In the genomic region with DNA sequence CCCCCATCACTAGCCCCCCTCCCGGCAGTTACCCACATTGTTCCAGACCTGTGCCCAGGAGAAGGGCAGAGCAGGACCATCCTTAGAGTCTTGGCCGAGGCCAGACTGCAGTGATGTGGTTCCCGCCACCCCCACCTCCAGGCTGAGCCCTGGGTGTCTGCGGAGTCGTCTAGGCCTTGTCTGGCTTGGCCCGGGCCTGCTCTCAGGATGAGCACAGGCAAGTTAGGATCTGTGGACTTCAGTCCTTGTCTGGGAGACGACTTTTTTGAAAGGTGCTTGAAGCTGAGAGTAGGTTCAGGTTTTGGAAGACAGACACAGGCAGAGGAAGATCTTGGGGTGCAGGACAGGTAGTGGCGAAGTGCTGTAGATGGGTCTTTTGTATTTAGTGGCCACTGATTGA, we compare ENCODE assay signal across 14 mouse cellular contexts. TPM values are rescaled to one million over a fixed set of nuclear protein-coding genes. Genes with fewer than 3 reads are reported as not detected.
DNase-seq lines count a peak whose midpoint lies in the region; ATAC-seq and TF ChIP-seq lines count a peak whose summit lies in the region.
"Had no signal": no experiment of that assay in that cellular context is flagged by ENCODE, and none has a peak within 500 bp of the region (broad histone marks: within the 10 kb centered on the region; RNA-seq: fewer than 3 reads in every experiment).

No protein-coding gene starts in this region.

- no peak for DNase-seq in heart, adult 9 months (ENCODE audit: low spot score in 2 of 2)
- DNase-seq in left cerebral cortex, adult 11 months (ENCODE audit: low spot score), result no peak
- no peak for DNase-seq in left cerebral cortex, adult 18-20 months (ENCODE audit: low spot score in 2 of 2)
- DNase-seq: cerebellum, adult 9-10 months; kidney, adult 8-10 months; right cerebral cortex, postnatal 25 days; thymus, adult 2 months had no signal

- peaks cover 88% of the 10 kb centered on the region for H3K4me1 ChIP-seq in heart, embryonic 13.5 days
- peaks cover 90% of the 10 kb centered on the region for H3K4me1 ChIP-seq in E14TG2a.4 (replicated peaks; ENCODE audit: low read depth, low read length)
- H3K4me1 ChIP-seq in embryonic facial prominence, embryonic 15.5 days, result peaks cover 79% of the 10 kb centered on the region
- H3K4me1 ChIP-seq in limb, embryonic 15.5 days, result peaks cover 82% of the 10 kb centered on the region

- TF ChIP-seq CTCF in E14TG2a.4 (conservative IDR thresholded peaks at IDR 0.05; ENCODE audit: low read length), result no peak

- no peaks in the 10 kb centered on the region for H3K9me3 ChIP-seq in heart, embryonic 13.5 days
- H3K9me3 ChIP-seq in E14TG2a.4 (ENCODE audit: low read length), result no peaks in the 10 kb centered on the region
- H3K9me3 ChIP-seq in embryonic facial prominence, embryonic 15.5 days (replicated peaks), result no peaks in the 10 kb centered on the region
- H3K9me3 ChIP-seq in limb, embryonic 15.5 days, result no peaks in the 10 kb centered on the region

- H3K4me2 ChIP-seq in heart, embryonic 13.5 days, result peak overlapping the region; percentile 91
- peak overlapping the region; percentile 65 for H3K4me2 ChIP-seq in embryonic facial prominence, embryonic 15.5 days (replicated peaks)
- peak overlapping the region; percentile 74 for H3K4me2 ChIP-seq in limb, embryonic 15.5 days

- H3K36me3 ChIP-seq in heart, embryonic 13.5 days, result peaks cover 16% of the 10 kb centered on the region
- H3K36me3 ChIP-seq in E14TG2a.4 (ENCODE audit: insufficient read depth, low read length), result peaks cover 28% of the 10 kb centered on the region
- no peaks in the 10 kb centered on the region for H3K36me3 ChIP-seq in embryonic facial prominence, embryonic 15.5 days
- H3K36me3 ChIP-seq in limb, embryonic 15.5 days, result no peaks in the 10 kb centered on the region

- no peaks in the 10 kb centered on the region for H3K27me3 ChIP-seq in heart, embryonic 13.5 days (replicated peaks)
- peaks cover 3% of the 10 kb centered on the region for H3K27me3 ChIP-seq in E14TG2a.4 (ENCODE audit: insufficient read depth, low read length)
- no peaks in the 10 kb centered on the region for H3K27me3 ChIP-seq in embryonic facial prominence, embryonic 15.5 days
- H3K27me3 ChIP-seq in limb, embryonic 15.5 days, result no peaks in the 10 kb centered on the region

- 38% methylated on average over 8 of the region's 8 CpGs for WGBS in heart, embryonic 13.5 days
- 58% methylated on average over 8 of the region's 8 CpGs for WGBS in embryonic facial prominence, embryonic 15.5 days
- WGBS in limb, embryonic 15.5 days, result 58% methylated on average over 8 of the region's 8 CpGs

- peak overlapping the region; percentile 99 for H3K9ac ChIP-seq in heart, embryonic 13.5 days
- no peak overlapping the region for H3K9ac ChIP-seq in embryonic facial prominence, embryonic 15.5 days
- no peak overlapping the region for H3K9ac ChIP-seq in limb, embryonic 15.5 days

- H3K4me3 ChIP-seq in heart, embryonic 13.5 days, result peak overlapping the region; percentile 95
- peak overlapping the region; percentile 95 for H3K4me3 ChIP-seq in E14TG2a.4 (replicated peaks; ENCODE audit: low read length)
- peak overlapping the region; percentile 87 for H3K4me3 ChIP-seq in embryonic facial prominence, embryonic 15.5 days (replicated peaks)
- H3K4me3 ChIP-seq in limb, embryonic 15.5 days, result peak overlapping the region; percentile 90

- H3K27ac ChIP-seq in heart, embryonic 13.5 days (replicated peaks), result peak overlapping the region; percentile 100
- H3K27ac ChIP-seq in embryonic facial prominence, embryonic 15.5 days (replicated peaks), result peak overlapping the region; percentile 90
- peak overlapping the region; percentile 90 for H3K27ac ChIP-seq in limb, embryonic 15.5 days

- no peak for ATAC-seq in heart, embryonic 13.5 days (ENCODE audit: extremely low read depth, insufficient number of reproducible peaks, low FRiP score, low TSS enrichment)
- ATAC-seq in embryonic facial prominence, embryonic 15.5 days (ENCODE audit: insufficient number of reproducible peaks, low FRiP score, low TSS enrichment, low read depth), result no peak
- ATAC-seq in limb, embryonic 15.5 days (ENCODE audit: insufficient number of reproducible peaks, low FRiP score, low TSS enrichment, low read depth), result no peak
- ATAC-seq in inflammation-experienced regulatory T-cells, adult 6 months, result no peak
- ATAC-seq: forebrain, embryonic 14.5 days had no signal

RNA-seq across cellular contexts. Expression of gene Hspg2, which starts 2.8 kb away (rescaled TPM):
- 48.9 and 50.0 TPM in 2 replicates for polyA plus RNA-seq in heart, embryonic 13.5 days (2015; fragmentation: Nextera tagmentation; extraction: Ambion mirVana)
- polyA plus RNA-seq in embryonic facial prominence, embryonic 15.5 days (2015; fragmentation: Nextera tagmentation; extraction: Ambion mirVana), result 48.5 and 49.1 TPM in 2 replicates
- 40.6 and 44.5 TPM in 2 replicates for polyA plus RNA-seq in limb, embryonic 15.5 days (2015; fragmentation: Nextera tagmentation; extraction: Ambion mirVana)
- total RNA-seq in left cerebral cortex, adult 18-20 months (2021), result 1 to 10 TPM; 4.3 to 5.0 TPM
- polyA plus RNA-seq in inflammation-experienced regulatory T-cells, adult 6 months (2017; shearing (Covaris generic)), result not detected

RNA-seq across cellular contexts. Expression of gene 1700013G24Rik, which starts 18.2 kb away (rescaled TPM):
- polyA plus RNA-seq in heart, embryonic 13.5 days (2015; fragmentation: Nextera tagmentation; extraction: Ambion mirVana), result not detected in 2 replicates
- not detected in 2 replicates for polyA plus RNA-seq in embryonic facial prominence, embryonic 15.5 days (2015; fragmentation: Nextera tagmentation; extraction: Ambion mirVana)
- 0.23 and 0.40 TPM in 2 replicates for polyA plus RNA-seq in limb, embryonic 15.5 days (2015; fragmentation: Nextera tagmentation; extraction: Ambion mirVana)
- total RNA-seq in left cerebral cortex, adult 18-20 months (2021), result not detected
- polyA plus RNA-seq in inflammation-experienced regulatory T-cells, adult 6 months (2017; shearing (Covaris generic)), result not detected
- polyA plus RNA-seq: forebrain, embryonic 14.5 days; liver, embryonic 16.5 days had no signal

RNA-seq across cellular contexts. Expression of gene Cela3b, which starts 41.0 kb away (rescaled TPM):
- polyA plus RNA-seq in heart, embryonic 13.5 days (2015; fragmentation: Nextera tagmentation; extraction: Ambion mirVana), result 0.22 TPM in 1 of 2 replicates, not detected in the other
- polyA plus RNA-seq in embryonic facial prominence, embryonic 15.5 days (2015; fragmentation: Nextera tagmentation; extraction: Ambion mirVana), result not detected in 2 replicates
- 0.70 TPM in 1 of 2 replicates, not detected in the other for polyA plus RNA-seq in limb, embryonic 15.5 days (2015; fragmentation: Nextera tagmentation; extraction: Ambion mirVana)
- not detected for total RNA-seq in left cerebral cortex, adult 18-20 months (2021)
- polyA plus RNA-seq in inflammation-experienced regulatory T-cells, adult 6 months (2017; shearing (Covaris generic)), result not detected
- polyA plus RNA-seq: forebrain, embryonic 14.5 days had no signal

Comparison
In these comparisons a context has a peak if more than half of its experiments do, and no peak if none do; other contexts are left out.
1. RNA of gene Hspg2, which starts 2.8 kb away (polyA plus RNA-seq): 48.9 to 50.0 TPM in heart, embryonic 13.5 days, 48.5 to 49.1 TPM in embryonic facial prominence, embryonic 15.5 days and 40.6 to 44.5 TPM in limb, embryonic 15.5 days; not detected in inflammation-experienced regulatory T-cells, adult 6 months; every median in the first group is over 10 times any median in the second.
2. Peak in every context shown above with its lines, with median percentiles within 50 percentile points of each other: H3K27ac ChIP-seq, H3K4me2 ChIP-seq and H3K4me3 ChIP-seq.